Mouse (Mus musculus) C2C12 (cell line): Measurements from ENCODE around the gene Epsti1. TPM values are rescaled to one million over a fixed set of nuclear protein-coding genes. Genes with fewer than 3 reads are reported as not detected.
"Not testable (repeated sequence)": the region's sequence is repeated elsewhere in the genome, so short reads cannot be mapped to it uniquely, and the experiment has no call there.

Source experiments
- H3K27me3 ChIP-seq: one replicate; pipeline ENCODE4 v1.6.1; 2011; ENCODE audit not compliant: control insufficient read depth, insufficient read depth, insufficient read length
- H3K36me3 ChIP-seq: one replicate; pipeline ENCODE4 v1.6.1; 2011; ENCODE audit not compliant: control insufficient read depth, insufficient read depth
- H3K4me3 ChIP-seq: one replicate; pipeline ENCODE4 v1.5.1; 2011; ENCODE audit warnings: mild to moderate bottlenecking, control low read depth; ENCODE audit not compliant: poor library complexity, insufficient read depth, severe bottlenecking
- H3K79me2 ChIP-seq: one replicate; pipeline ENCODE4 v1.6.1; 2011; ENCODE audit not compliant: control insufficient read depth, insufficient read depth
- H3K79me3 ChIP-seq: one replicate; pipeline ENCODE4 v1.6.1; 2011; ENCODE audit warnings: low read depth, control low read depth
- H3ac ChIP-seq: one replicate; pipeline ENCODE3; 2011; ENCODE audit warnings: low read depth; ENCODE audit not compliant: control insufficient read depth, insufficient read length
- CEBPB ChIP-seq: IDR thresholded peaks from one replicate; pipeline ENCODE4 v1.6.1; 2011; ENCODE audit warnings: low read depth, mild to moderate bottlenecking, control low read depth, moderate library complexity
- CTCF ChIP-seq: IDR thresholded peaks from one replicate; pipeline ENCODE4 v1.5.1; 2011; ENCODE audit not compliant: control insufficient read depth, insufficient read depth, insufficient read length
- FOSL1 ChIP-seq: IDR thresholded peaks from one replicate; pipeline ENCODE4 v1.8.0; 2011; ENCODE audit warnings: mild to moderate bottlenecking, low read length; ENCODE audit not compliant: poor library complexity, insufficient read depth, severe bottlenecking
- MAX ChIP-seq: IDR thresholded peaks from one replicate; pipeline ENCODE4 v1.6.1; 2011; ENCODE audit warnings: mild to moderate bottlenecking, control low read depth
- MYOD1 ChIP-seq: IDR thresholded peaks from one replicate; pipeline ENCODE4 v1.6.1; 2011; ENCODE audit warnings: low read depth; ENCODE audit not compliant: control insufficient read depth, insufficient read length
- MYOG ChIP-seq: IDR thresholded peaks from one replicate; pipeline ENCODE4 v1.6.1; 2011; ENCODE audit not compliant: control insufficient read depth, insufficient read length; ENCODE audit errors: extremely low read depth
- USF1 ChIP-seq: IDR thresholded peaks from one replicate; pipeline ENCODE4 v1.6.1; 2011; ENCODE audit warnings: low read depth, mild to moderate bottlenecking, control low read depth, moderate library complexity
- polyA plus RNA-seq: library from polyadenylated mRNA; unstranded; fragments of >200 nt; fragmentation: generic; extraction: Trizol; gene quantifications from one replicate; pipeline ENCODE4 v1.2.1, GENCODE M21; 2012; ENCODE audit warnings: missing spikeins

The Epsti1 gene
- polyA plus RNA-seq, 1 experiment = 0.11 TPM

DNA sequence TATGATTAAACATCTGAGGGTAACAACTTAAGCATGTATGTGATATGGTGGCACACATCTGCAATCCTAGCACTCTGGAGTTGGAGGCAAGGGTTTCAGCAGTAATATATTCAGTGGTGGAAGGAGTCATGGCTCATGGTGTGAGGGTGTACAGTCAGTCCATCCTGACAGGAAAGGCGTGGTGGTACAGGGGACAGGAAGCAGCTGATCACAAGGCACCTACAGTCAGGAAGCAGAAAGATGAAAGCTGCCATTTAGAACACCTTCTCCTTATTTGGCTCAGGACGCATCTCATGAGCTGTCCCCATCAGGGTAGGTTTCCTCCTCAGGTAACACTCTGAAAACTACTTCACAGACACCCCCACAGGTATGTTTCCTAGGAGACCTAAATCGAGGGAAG is 33.1 kb upstream of the Epsti1 start:
- H3K27me3 ChIP-seq = no peaks in the 10 kb centered on the region
- no peak overlapping the region for H3ac ChIP-seq
- H3K4me3 ChIP-seq = no peak overlapping the region
- TF ChIP-seq FOSL1 = no peak
- TF ChIP-seq CTCF = no peak
- TF ChIP-seq MYOG = no peak
- TF ChIP-seq USF1 = no peak
- no peak for TF ChIP-seq MYOD1
- no peak for TF ChIP-seq CEBPB
- no peak for TF ChIP-seq MAX
- peaks cover 26% of the 10 kb centered on the region for H3K79me2 ChIP-seq
- peaks cover 11% of the 10 kb centered on the region for H3K36me3 ChIP-seq
- H3K79me3 ChIP-seq = peaks cover 10% of the 10 kb centered on the region

DNA sequence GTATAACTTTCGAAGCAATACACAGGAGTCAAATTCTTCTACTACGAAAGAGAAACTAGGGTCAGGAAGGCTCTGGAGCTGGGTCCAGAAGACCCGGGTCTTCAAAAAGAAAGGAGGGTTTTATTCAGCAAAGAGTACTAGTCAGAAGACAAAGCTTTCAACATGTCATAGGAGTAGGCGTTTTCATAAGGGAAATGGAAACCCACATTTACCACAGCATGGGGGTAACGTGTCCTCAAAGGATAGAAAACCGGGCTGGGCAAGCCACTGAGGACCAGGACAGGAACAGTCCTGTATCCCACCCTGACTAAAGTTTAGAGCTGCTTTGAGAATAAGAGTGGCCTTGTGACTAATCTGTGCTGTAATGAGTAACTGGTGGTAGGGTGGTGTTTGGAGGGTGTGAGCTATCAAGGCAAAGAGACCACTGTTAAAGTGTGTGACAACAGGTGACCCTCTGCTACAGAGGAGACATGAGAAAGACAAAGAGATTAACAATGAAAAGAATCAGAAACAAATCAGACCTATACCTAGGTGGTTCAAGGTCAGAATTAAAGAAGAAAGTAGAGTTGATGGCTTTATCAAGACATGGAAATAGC is 32.6 kb upstream of the Epsti1 start:
- TF ChIP-seq USF1 (no peak), MYOG (no peak), CEBPB (no peak), MYOD1 (no peak), FOSL1 (no peak), CTCF (no peak), MAX (no peak)
- H3K79me3 ChIP-seq = peaks cover 10% of the 10 kb centered on the region
- no peaks in the 10 kb centered on the region for H3K27me3 ChIP-seq
- H3K79me2 ChIP-seq = peaks cover 26% of the 10 kb centered on the region
- H3K4me3 ChIP-seq = no peak overlapping the region
- peaks cover 11% of the 10 kb centered on the region for H3K36me3 ChIP-seq
- no peak overlapping the region for H3ac ChIP-seq

DNA sequence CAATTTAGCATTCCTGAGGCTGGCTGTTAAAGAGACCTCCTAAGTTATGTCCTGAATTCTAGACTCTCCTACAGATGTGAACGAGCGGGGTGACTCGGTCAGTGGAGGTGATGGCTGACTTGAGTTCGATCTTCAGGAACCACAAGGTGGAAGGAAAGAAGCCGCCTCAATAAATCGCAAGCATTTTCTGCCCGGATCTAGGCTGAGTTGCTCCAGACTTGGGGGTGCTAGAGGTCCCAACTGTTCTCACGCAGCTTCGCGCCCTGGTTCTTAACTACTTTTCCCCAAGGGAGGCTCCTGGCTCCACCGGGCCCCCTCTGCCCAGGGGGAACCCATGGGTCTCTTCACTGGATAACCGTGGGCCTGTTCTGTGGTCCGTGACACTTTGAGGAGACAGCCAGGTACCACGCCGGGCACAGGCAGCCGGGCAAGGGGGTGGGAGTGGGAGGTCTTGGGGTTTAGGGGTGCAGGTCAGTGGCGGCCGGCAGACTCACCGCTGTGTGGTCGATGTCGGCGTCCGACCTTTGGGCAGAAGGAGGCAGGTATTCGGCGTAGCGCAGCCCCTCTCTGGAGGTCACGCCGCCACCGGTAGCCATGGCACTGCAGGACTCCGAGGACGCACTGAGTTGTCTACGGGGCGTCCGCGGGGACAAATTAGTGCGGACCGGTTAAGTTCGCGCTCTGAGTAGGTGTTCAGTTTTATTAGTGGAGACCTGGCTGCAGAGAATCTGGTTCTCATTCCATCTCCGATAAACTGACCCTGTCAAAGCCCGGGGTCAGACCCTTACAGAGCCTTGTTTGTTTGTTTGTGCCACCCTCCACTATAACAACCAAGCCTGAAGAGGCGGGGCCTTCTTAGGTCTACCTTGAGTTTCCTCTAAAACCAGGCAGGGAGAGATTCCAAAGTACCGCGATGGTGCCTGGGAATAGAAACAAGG is 29.5 kb upstream of the Epsti1 start, which contains the start of gene Dnajc15:
TSS of gene Dnajc15 (minus strand) at position 822 of the 938 bp plus-strand sequence.
- peak within 1 kb of the TSS; percentile 90 for H3ac ChIP-seq
- H3K79me2 ChIP-seq = peaks cover 13% of the 10 kb centered on the region
- H3K79me3 ChIP-seq = peaks cover 4% of the 10 kb centered on the region
- TF ChIP-seq USF1 (no peak), MAX (peak; percentile 67)
- no peaks in the 10 kb centered on the region for H3K27me3 ChIP-seq
- H3K36me3 ChIP-seq = peaks cover 11% of the 10 kb centered on the region
- H3K4me3 ChIP-seq = peak within 1 kb of the TSS; percentile 83

DNA sequence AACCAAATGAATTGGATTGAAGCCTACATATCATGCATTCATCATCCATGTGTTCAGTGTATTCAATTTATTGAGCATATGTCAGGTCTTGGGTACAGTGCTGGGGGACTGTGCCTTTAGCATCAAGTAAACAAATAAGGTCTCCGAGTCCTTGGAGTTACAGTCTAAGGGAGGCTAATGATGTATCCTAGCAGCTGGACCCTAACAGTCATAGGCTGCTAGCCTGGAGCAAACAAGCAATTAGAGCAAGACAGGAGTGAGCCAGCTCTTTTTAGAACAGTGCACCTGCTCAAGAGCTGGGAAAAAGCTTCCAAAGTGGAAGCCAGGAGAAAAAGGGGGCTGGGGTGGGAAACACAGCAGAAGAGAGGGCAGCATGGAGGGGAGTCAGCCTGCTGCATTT is 27.8 kb upstream of the Epsti1 start:
- Histone ChIP-seq H3K79me3 (peaks cover 4% of the 10 kb centered on the region), H3ac (no peak overlapping the region), H3K79me2 (peaks cover 13% of the 10 kb centered on the region), H3K27me3 (no peaks in the 10 kb centered on the region), H3K36me3 (peaks cover under 1% of the 10 kb centered on the region), H3K4me3 (no peak overlapping the region)
- TF ChIP-seq MAX = no peak
- TF ChIP-seq USF1 = no peak
- TF ChIP-seq MYOD1 = no peak
- no peak for TF ChIP-seq MYOG
- no peak for TF ChIP-seq FOSL1
- TF ChIP-seq CTCF = no peak
- TF ChIP-seq CEBPB = no peak

DNA sequence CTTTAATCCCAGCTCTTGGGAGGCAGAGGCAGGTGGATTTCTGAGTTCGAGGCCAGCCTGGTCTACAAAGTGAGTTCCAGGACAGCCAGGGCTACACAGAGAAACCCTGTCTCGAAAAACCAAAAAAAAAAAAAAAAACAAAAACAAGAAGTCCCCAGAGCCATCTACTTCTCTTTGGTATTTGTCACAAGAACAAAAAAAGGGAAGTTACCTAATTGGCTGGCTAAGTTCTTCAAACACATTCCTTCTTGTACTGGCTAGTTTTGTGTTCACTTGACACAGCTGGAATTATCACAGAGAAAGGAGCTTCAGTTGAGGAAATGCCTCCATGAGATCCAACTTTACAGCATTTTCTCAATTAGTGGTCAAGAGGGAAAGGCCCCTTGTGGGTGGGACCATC is 26.2 kb upstream of the Epsti1 start:
- H3K27me3 ChIP-seq, H3K79me3 ChIP-seq, H3ac ChIP-seq, H3K36me3 ChIP-seq, H3K4me3 ChIP-seq: not testable (repeated sequence)
- H3K79me2 ChIP-seq = peaks cover 13% of the 10 kb centered on the region

DNA sequence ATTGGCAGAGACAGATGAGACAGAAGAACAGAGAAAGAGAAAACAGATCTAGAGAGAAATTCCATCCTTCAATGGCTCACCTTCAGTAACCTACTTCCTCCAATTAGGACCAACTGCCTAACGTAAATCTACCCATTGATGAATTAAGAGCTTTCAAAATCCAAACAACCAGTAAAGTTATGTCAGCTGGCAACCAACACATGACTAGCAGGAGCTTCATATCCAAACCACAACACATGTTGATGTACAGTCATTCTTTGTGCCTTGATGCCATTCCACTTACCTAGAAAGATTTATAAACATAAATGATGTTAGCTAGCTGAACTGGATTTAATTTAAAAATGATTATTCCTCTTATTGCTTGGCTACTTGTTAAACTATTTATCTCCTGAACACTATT is 22.0 kb upstream of the Epsti1 start:
- H3K79me3 ChIP-seq = no peaks in the 10 kb centered on the region
- no peaks in the 10 kb centered on the region for H3K27me3 ChIP-seq
- peak; percentile 65 for TF ChIP-seq MYOD1
- no peak for TF ChIP-seq MAX
- no peak for TF ChIP-seq CTCF
- TF ChIP-seq MYOG = no peak
- TF ChIP-seq USF1 = peak; percentile 70
- no peak for TF ChIP-seq FOSL1
- no peak overlapping the region for H3ac ChIP-seq
- no peaks in the 10 kb centered on the region for H3K36me3 ChIP-seq
- H3K79me2 ChIP-seq = no peaks in the 10 kb centered on the region
- H3K4me3 ChIP-seq = no peak overlapping the region
